Mouse (Mus musculus) layer of hippocampus, adult 2 months (tissue): ENCODE results near the gene Adat1. TPM values are rescaled to one million over a fixed set of nuclear protein-coding genes. Genes with fewer than 3 reads are reported as not detected.
"Not testable (repeated sequence)": the region's sequence is repeated elsewhere in the genome, so short reads cannot be mapped to it uniquely, and the experiment has no call there.

Experiments used
- DNase-seq, 2 experiments: peaks; one replicate each; pipeline ENCODE4 v3.0.0; 2022; ENCODE audit warnings: low spot score in 2 of 2
- H3K27ac ChIP-seq: fragments of 200-600 bp; 2 replicates; pipeline ENCODE4 v1.8.1; 2022
- H3K4me3 ChIP-seq: fragments of 200-600 bp; 2 replicates; pipeline ENCODE4 v1.8.1; 2022; ENCODE audit warnings: mild to moderate bottlenecking
- CTCF ChIP-seq: fragments of 200-600 bp; conservative IDR thresholded peaks from 2 replicates; pipeline ENCODE4 v1.8.1; 2022; ENCODE audit warnings: antibody characterized with exemption, mild to moderate bottlenecking, moderate library complexity
- total RNA-seq, 2 experiments: library from RNA; stranded (reverse); gene quantifications; 2 replicates each; pipeline ENCODE4 v1.2.3; 2021

Adat1 gene
- total RNA-seq, 2 experiments from 2014 or later, result 6.9 TPM

DNA sequence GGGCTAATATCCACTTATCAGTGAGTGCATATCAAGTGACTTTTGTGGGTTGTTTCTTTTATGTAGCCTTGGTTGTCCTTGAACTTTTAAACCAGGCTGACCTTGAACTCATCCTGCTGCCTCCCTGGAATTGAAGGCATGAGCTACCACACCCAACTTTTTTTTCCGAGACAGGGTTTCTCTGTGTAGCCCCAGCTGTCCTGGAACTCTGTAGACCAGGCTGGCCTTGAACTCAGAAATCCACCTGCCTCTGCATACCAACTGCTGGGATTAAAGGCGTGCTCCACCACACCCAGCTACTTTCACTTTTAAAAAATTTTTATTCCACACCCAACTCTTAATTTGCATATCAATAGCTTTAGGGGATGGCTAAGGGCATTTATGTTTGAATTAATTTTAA is 48.6 kb downstream of the Adat1 start:
- H3K4me3 ChIP-seq, result no peak overlapping the region
- no peak for DNase-seq
- no peak for TF ChIP-seq CTCF
- H3K27ac ChIP-seq, result no peak overlapping the region

DNA sequence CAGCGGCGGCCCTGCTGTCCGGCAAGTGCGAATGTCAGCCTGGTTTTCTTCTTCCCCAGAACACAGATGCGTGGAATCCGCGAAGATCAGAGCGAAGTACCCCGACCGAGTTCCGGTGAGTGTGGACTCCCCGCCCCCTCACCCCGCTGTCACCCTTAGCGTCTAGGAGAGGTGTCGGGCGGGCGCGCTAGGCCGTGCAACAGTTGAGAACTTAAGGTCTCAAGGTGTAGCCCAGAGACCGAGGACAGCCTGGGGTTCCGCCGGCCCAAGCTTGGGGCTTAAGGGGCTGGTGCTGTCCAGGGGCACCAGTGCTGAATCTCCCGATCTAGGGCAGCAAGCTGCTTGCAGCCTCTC is 51.0 kb downstream of the Adat1 start:
- Histone ChIP-seq H3K27ac (peak overlapping the region; percentile 92), H3K4me3 (peak overlapping the region; percentile 91)
- peak; percentile 18 to 39 for DNase-seq
- no peak for TF ChIP-seq CTCF

DNA sequence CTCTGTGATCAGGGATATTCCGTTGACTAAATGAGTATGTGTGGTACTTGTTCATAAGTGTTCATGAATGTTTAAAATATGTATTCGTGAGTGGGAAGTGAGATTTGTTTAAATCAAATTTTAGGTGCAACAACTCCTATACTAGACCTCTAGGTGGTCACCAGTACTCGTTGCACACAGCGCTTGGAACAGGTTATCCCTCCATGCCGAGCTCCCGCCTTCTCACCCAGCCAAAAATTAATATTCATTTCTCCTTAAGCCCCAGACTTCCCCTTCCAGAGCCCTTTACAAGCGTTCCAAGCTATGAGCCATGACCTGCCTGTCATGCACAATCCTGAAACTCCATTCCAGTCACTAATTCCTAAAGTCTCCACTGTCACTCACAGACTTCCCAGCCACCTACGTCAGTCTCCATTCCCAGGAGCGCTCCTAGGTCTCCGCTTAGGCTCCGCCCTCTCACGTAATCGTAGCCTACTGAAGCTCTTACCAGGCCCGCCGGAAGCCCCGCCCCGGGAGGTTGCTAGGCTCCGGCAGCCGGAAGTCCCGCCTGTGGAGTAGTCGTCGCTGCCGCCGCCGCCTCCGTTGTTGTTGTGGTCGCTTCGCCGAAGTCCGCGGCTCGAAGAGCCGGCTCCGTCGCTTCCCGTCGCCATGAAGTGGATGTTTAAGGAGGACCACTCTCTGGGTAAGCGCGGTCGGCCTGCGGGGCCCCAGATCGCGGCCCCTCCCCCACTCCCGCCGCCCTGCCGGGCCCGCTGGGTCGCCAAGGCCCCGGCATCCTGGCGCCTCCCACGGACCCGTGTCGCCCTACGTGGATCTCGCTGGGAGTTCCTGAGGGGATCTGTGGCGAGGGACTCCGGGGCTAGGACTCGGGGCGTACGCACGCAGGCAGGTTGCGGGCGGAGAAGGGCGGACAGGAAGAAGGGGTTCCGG is 51.7 kb downstream of the Adat1 start, which contains the start of gene Gabarapl2:
Gene Gabarapl2, plus strand, starts transcription at position 533 of the 930 bp plus-strand sequence.
- peak; percentile 52 for TF ChIP-seq CTCF
- peak; percentile 97 for DNase-seq
- Histone ChIP-seq H3K27ac (peak within 1 kb of the TSS; percentile 92), H3K4me3 (peak within 1 kb of the TSS; percentile 91)

DNA sequence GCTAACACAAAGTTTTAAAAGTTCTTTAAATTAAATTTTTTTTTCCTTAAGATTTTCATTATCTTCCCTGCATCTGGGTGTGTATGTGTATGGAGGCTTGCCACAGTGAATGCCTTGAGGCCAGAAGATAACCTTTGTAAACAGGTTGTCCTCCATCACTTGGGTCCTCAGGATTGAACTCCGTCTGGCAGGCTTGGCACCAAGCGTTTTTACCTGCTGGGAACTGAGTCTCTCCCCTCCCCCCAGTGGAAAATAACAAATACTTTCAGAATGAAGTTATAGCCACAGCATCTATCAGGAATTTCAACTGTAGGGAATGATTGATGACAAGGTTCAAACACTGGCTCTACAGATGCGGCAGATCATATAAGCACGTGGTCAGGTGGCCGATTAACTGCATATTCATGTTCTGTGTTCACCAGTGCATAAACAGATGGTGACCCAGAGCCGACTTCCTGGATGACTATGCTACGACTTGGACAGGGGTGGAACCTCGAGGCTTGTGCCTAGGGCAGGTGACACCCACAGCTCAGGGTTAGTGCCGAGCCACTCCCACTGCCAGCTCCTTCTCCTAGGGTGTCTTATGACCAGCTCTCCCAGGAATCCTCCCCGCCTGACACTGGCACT is 52.5 kb downstream of the Adat1 start:
- no peak for TF ChIP-seq CTCF
- DNase-seq, result no peak
- H3K27ac ChIP-seq, result peak overlapping the region; percentile 92
- peak overlapping the region; percentile 91 for H3K4me3 ChIP-seq

DNA sequence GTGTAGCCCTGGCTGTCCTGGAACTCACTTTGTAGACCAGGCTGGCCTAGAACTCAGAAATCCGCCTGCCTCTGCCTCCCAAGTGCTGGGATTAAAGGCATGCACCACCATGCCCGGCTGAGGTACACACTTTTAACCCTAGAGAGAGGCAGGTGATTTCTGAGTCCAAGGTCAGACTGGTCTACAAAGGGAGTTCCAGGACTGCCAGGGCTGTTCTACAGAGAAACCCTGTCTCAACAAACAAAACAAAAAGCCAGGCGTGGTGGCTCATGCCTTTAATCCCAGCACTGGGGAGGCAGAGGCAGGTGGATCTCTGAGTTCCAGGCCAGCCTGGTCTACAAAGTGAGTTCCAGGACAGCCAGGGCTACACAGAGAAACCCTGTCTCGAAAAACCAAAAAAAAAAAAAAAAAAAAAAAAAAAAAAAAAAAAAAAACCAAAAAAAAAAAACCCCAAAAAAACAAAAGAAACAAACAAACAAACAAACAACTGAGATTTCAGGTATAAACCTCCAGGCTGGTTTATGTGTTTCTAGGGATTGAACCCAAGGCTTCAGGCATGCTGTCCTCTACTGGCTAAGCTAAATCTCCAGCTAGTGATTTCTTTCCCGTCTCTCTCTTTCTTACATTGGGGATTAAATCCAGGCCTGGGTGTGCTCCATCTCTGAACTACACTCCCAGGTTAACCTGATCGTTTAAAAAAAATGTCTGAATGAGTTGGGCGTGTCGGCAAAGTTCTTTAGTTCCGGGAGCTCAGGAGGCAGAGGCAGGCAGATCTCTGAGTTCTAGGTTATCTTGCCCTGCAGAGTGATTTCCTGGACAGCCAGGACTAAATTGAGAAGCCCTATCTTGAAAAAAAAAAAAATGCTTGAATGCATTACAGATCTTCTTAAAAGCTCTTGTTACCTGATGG is 53.8 kb downstream of the Adat1 start:
- H3K27ac ChIP-seq, DNase-seq: not testable (repeated sequence)

DNA sequence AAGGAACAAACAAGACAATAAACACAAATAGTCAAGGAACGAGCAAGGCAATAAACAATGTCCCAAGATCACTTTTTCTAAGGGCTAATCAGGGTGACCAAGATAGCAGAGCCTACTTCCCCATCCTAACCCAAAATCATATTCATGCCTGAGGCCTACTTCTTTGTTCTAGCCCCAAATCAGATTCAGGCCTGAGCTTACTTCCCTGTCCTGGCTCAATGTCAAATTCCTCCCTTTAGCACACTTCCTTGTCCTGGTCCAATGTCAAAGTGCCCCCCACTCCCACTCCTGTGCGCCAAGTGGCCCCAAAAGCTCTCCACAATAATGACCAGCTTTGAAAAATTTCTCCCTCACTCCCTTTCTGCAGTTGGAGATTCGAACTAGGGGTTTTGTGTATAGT is 54.9 kb downstream of the Adat1 start:
- TF ChIP-seq CTCF, result no peak
- Histone ChIP-seq H3K4me3 (no peak overlapping the region), H3K27ac (no peak overlapping the region)
- DNase-seq, result no peak

More for the DNA sequence above, 53.8 kb downstream of the Adat1 start:
- H3K4me3 ChIP-seq, result not testable (repeated sequence)

DNA sequence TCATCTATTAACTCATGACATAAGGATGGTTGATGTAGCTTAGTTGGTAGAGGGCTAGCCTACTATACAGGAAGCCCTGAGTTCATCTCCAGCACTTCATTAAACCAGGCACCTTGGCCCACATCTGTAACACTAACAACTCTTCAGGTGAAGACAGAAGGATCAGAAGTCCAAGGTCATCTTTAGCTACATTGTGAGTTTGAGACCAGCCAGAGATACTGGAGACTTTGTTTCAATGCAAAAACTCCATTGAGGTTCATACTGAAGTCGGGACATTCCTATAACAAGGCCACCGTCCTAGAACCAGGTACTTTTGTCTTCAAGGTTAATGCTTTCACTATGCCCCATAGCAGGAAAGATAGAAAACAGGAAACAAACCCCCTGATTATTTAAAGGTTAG is 57.9 kb downstream of the Adat1 start:
- DNase-seq, result no peak
- peak overlapping the region; percentile 93; the same call in 1 of the 2 replicates for H3K27ac ChIP-seq
- no peak for TF ChIP-seq CTCF
- peak overlapping the region; percentile 91; the same call in 1 of the 2 replicates for H3K4me3 ChIP-seq

DNA sequence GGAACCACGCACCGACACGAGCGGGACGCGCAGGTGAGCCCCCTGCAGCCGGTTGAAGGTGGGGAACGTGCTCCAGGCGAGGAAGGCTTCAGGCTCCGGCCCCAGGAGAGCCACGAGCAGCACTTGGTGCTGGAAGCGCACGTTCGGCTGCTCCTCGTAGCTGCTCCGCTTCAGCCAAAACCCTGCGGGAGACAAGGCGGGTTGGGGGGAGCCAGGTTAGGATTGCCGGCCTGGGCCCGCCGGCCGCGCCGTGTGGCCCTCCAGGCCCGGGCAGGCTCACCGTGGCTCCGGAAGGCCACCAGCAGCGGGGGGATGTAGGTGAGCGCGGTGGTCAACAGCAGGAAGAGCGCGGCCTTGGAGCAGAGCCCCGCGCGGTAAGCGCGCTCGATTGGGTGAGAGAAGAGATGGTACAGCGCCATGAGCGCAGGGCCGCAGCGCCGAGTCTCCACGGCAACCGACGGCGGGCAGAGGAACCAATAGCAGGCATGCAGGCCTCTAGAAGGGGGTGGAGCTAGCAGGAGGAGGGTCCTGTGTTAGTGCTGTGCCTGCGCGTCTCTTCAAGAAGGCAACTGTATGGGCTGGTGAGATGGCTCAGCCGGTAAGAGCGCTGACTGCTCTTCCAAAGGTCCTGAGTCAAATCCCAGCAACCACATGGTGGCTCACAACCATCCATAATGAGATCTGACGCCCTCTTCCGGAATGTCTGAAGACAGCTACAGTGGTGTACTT is 58.6 kb downstream of the Adat1 start, which contains the start of gene Tmem231:
Gene Tmem231, minus strand, starts transcription at position 534 of the 729 bp plus-strand sequence.
- peak; percentile 86 to 94 for DNase-seq
- Histone ChIP-seq H3K27ac (peak within 1 kb of the TSS; percentile 93), H3K4me3 (peak within 1 kb of the TSS; percentile 91)
- TF ChIP-seq CTCF, result peak; percentile 53

DNA sequence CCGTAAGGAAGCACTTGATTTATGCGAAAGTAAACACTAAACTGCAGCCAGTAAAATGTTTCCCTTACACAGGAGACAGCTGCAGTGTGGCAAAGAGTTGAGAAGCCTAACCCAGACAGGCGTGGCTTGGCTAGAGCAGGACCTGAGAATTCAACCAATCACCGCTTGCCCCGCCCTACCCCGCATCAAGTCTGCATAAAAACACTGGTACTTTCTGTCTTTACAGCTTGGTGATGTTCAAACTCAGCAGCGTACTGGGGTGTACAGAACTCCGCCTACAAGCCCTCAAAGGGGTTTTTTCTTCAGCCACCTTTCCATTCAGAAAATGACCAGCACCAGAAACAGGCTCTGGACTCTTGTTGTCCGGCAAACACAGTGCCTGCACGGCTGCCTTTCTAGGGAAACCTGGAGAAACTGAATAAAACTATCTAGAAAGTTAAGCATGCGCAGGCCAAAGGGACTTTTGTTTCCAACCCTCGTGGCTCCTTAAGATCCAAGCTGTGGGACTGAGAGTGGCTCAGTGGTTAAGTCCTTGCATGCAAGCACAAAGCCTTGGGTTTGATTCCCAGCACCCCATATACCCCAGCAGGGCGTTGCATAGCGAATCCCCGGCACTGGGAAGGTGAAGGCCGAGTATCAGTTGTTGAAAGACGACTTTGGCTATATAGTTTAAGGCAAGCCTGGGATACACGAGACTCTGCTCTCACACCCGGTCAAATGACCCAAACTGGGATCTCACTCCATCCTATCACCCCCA is 59.3 kb downstream of the Adat1 start:
- no peak for TF ChIP-seq CTCF
- peak in 1 of 2 experiments; percentile 13 for DNase-seq
- peak overlapping the region; percentile 91 for H3K4me3 ChIP-seq
- peak overlapping the region; percentile 93 for H3K27ac ChIP-seq

DNA sequence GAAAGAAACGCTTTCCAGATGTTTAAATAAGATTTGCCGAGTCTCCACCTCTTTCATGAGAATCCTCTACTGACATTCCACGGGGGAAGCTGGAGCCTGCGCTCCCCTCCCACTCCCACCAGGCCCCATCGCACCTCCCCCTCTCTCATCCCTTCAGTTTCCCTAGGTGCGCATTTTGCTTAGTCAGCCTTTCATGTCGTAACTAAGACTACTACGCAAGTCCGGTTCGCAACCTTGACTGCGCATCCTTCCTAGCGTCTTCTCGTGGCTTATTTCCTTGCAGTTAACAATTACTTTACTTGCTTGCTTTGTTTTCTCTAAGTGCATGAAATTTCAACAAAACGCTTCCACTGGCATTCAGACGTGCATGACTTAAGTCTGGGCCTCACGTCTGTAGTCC is 60.4 kb downstream of the Adat1 start:
- no peak overlapping the region for H3K27ac ChIP-seq
- no peak for DNase-seq
- TF ChIP-seq CTCF, result no peak
- no peak overlapping the region for H3K4me3 ChIP-seq

DNA sequence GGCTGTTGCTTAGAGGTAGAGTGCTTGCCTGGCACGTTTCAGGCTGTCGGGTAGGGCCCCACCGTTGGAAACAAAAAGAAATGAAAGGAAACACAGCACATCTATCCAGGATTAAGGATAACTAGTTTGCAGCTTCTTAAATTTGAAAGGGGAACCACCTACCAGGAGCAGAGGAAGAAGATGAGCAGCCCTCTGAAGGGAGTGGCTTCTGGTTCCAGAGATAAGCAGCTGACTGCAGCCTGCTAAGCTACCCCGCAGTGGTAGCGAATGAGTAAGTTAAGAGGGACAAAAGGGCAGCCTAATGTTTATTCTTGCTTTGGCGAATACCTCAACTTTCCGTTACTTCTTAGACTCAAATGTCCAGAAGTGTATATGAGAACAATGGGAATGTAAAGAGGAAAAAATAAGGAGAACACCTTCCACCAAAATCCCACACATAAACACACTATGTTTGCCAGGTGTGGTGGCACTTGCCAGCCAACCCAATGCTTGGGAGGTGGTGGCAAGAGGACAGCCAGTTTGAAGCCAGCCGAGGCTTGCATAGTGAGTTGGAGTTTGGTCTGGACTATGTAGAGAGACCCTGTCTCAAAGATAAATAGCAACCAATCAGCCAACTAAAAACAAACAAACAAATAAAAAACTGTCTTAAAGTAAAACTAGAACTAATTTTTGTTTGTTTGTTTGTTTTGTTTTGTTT is 62.3 kb downstream of the Adat1 start:
- TF ChIP-seq CTCF, result no peak
- DNase-seq, result no peak
- no peak overlapping the region for H3K27ac ChIP-seq
- no peak overlapping the region for H3K4me3 ChIP-seq
